Mouse (Mus musculus): ENCODE data around the gene Nomo1. TPM values are rescaled to one million over a fixed set of nuclear protein-coding genes. Genes with fewer than 3 reads are reported as not detected.
A peak's percentile ranks its signal among the peaks of the same experiment; 100 is the strongest.

Gene Nomo1
- polyA plus RNA-seq, 1 experiment from 2014 or later = 43.6 TPM

DNA sequence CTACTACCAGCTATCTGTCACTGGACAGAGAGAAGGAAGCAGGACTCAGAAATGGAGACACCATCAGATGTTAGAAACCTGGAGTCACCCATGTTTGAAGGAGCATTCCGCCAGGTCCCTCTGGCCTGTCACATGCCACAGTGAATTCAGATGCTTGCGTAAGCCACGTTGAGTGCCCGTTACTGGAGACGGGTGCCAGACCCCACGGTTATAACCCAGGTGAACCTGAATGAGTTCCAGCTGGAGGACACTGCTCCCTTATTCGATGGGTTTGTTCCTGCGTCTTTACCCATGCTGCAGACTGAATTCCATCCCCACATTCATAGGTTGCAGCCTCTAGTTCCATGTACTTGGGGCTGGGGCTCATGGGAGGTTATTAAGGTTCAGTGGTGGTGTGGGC, 70.3 kb downstream of the Nomo1 start:
- Histone ChIP-seq H3K9me3 (replicated peaks) (no peaks in the 10 kb centered on the region), H3K4me2 (no peak overlapping the region), H3K27ac (replicated peaks) (0 out of 2 replicates have a peak overlapping the region, but pooled peaks have one; percentile 30), H3K36me3 (no peaks in the 10 kb centered on the region), H3K4me1 (peaks cover 30% of the 10 kb centered on the region), H3K9ac (replicated peaks) (no peak overlapping the region), H3K27me3 (replicated peaks) (0 out of 2 replicates have a peak, but pooled peaks cover 4% of the 10 kb centered on the region), H3K4me3 (replicated peaks) (no peak overlapping the region)
- no peak for ATAC-seq (ENCODE audit: low FRiP score)
- WGBS = 78% methylated on average over 8 of the region's 8 CpGs

GRCm38 (mm10) chr7:46104256-46104915, 70.9 kb downstream of the Nomo1 start:
- Histone ChIP-seq H3K36me3 (no peaks in the 10 kb centered on the region), H3K27ac (replicated peaks) (peak overlapping the region; percentile 30; the same call in 1 of the 2 replicates), H3K9me3 (replicated peaks) (no peaks in the 10 kb centered on the region), H3K4me3 (replicated peaks) (no peak overlapping the region), H3K9ac (replicated peaks) (no peak overlapping the region), H3K4me1 (peaks cover 29% of the 10 kb centered on the region), H3K27me3 (replicated peaks) (0 out of 2 replicates have a peak, but pooled peaks cover 4% of the 10 kb centered on the region), H3K4me2 (peak overlapping the region; percentile 1)
- 59% methylated on average over 27 of the region's 27 CpGs for WGBS
- no peak; the same call in 1 of the 2 replicates for ATAC-seq (ENCODE audit: low FRiP score)

GRCm38 (mm10) chr7:46105484-46105883, 72.0 kb downstream of the Nomo1 start:
- no peaks in the 10 kb centered on the region for H3K9me3 ChIP-seq (replicated peaks)
- no peaks in the 10 kb centered on the region for H3K36me3 ChIP-seq
- no peak overlapping the region for H3K4me2 ChIP-seq
- H3K4me3 ChIP-seq (replicated peaks) = no peak overlapping the region
- no peak overlapping the region for H3K9ac ChIP-seq (replicated peaks)
- WGBS = 88% methylated on average over 7 of the region's 7 CpGs
- no peak overlapping the region for H3K27ac ChIP-seq (replicated peaks)
- H3K27me3 ChIP-seq (replicated peaks) = 0 out of 2 replicates have a peak, but pooled peaks cover 4% of the 10 kb centered on the region
- peaks cover 23% of the 10 kb centered on the region for H3K4me1 ChIP-seq
- no peak for ATAC-seq (ENCODE audit: low FRiP score)

- no peak overlapping the region for H3K4me2 ChIP-seq
- 0 out of 2 replicates have a peak, but pooled peaks cover 4% of the 10 kb centered on the region for H3K27me3 ChIP-seq (replicated peaks)
- H3K27ac ChIP-seq (replicated peaks) = no peak overlapping the region
- H3K4me1 ChIP-seq = peaks cover 21% of the 10 kb centered on the region
- ATAC-seq (ENCODE audit: low FRiP score) = no peak
- no peak overlapping the region for H3K9ac ChIP-seq (replicated peaks)
- H3K36me3 ChIP-seq = no peaks in the 10 kb centered on the region
- H3K9me3 ChIP-seq (replicated peaks) = no peaks in the 10 kb centered on the region
- H3K4me3 ChIP-seq (replicated peaks) = no peak overlapping the region
- 62% methylated on average over 3 of the region's 3 CpGs for WGBS
Measured at GRCm38 (mm10) chr7:46110079-46110478, 76.6 kb downstream of the Nomo1 start.

- Histone ChIP-seq H3K27ac (replicated peaks) (no peak overlapping the region), H3K9me3 (replicated peaks) (no peaks in the 10 kb centered on the region), H3K4me2 (no peak overlapping the region), H3K4me1 (peaks cover 21% of the 10 kb centered on the region), H3K27me3 (replicated peaks) (no peaks in the 10 kb centered on the region), H3K4me3 (replicated peaks) (no peak overlapping the region), H3K36me3 (no peaks in the 10 kb centered on the region), H3K9ac (replicated peaks) (no peak overlapping the region)
- WGBS = 77% methylated on average over 15 of the region's 15 CpGs
- ATAC-seq (ENCODE audit: low FRiP score) = no peak
Measured at GRCm38 (mm10) chr7:46111212-46111817, 77.8 kb downstream of the Nomo1 start.

DNA sequence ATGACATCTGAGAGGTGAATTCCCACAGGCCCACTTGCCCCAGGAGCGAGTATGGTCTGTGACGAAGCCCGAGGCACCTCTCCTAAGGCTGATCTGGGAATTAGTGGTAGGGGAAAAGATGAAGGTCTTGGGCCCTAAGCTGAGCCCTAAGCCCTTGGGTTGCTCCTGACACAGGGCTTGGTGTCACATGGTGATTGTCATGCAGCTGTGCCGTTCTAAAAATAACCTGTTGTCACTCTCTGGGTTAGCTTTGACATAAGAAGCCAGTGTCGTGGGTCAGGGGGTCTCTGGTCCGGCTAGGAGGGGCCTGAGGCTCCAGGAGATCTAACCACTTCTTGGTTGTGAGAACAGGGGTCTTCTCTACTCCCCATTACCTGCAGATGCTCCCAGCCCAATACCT, 78.4 kb downstream of the Nomo1 start:
- no peak overlapping the region for H3K27ac ChIP-seq (replicated peaks)
- H3K4me2 ChIP-seq = no peak overlapping the region
- H3K36me3 ChIP-seq = no peaks in the 10 kb centered on the region
- H3K4me3 ChIP-seq (replicated peaks) = no peak overlapping the region
- no peaks in the 10 kb centered on the region for H3K27me3 ChIP-seq (replicated peaks)
- no peak for ATAC-seq (ENCODE audit: low FRiP score)
- H3K4me1 ChIP-seq = peaks cover 21% of the 10 kb centered on the region
- no peak overlapping the region for H3K9ac ChIP-seq (replicated peaks)
- H3K9me3 ChIP-seq (replicated peaks) = no peaks in the 10 kb centered on the region
- WGBS = 81% methylated on average over 6 of the region's 6 CpGs

- ATAC-seq (ENCODE audit: low FRiP score) = no peak
- Histone ChIP-seq H3K4me2 (no peak overlapping the region), H3K4me1 (peaks cover 21% of the 10 kb centered on the region), H3K27me3 (replicated peaks) (no peaks in the 10 kb centered on the region), H3K36me3 (no peaks in the 10 kb centered on the region), H3K9me3 (replicated peaks) (no peaks in the 10 kb centered on the region), H3K9ac (replicated peaks) (no peak overlapping the region), H3K4me3 (replicated peaks) (no peak overlapping the region), H3K27ac (replicated peaks) (0 out of 2 replicates have a peak overlapping the region, but pooled peaks have one; percentile 24)
- 46% methylated on average over 3 of the region's 3 CpGs for WGBS
Measured at GRCm38 (mm10) chr7:46113435-46113834, 79.9 kb downstream of the Nomo1 start.

- no peak overlapping the region for H3K4me2 ChIP-seq
- 73% methylated on average over 10 of the region's 10 CpGs for WGBS
- H3K27me3 ChIP-seq (replicated peaks) = no peaks in the 10 kb centered on the region
- peaks cover 21% of the 10 kb centered on the region for H3K4me1 ChIP-seq
- no peak overlapping the region for H3K27ac ChIP-seq (replicated peaks)
- no peak overlapping the region for H3K4me3 ChIP-seq (replicated peaks)
- no peak for ATAC-seq (ENCODE audit: low FRiP score)
- H3K9ac ChIP-seq (replicated peaks) = no peak overlapping the region
- H3K9me3 ChIP-seq (replicated peaks) = no peaks in the 10 kb centered on the region
- no peaks in the 10 kb centered on the region for H3K36me3 ChIP-seq
Measured at GRCm38 (mm10) chr7:46116118-46116581, 82.7 kb downstream of the Nomo1 start.

- no peaks in the 10 kb centered on the region for H3K27me3 ChIP-seq (replicated peaks)
- no peak overlapping the region for H3K27ac ChIP-seq (replicated peaks)
- 96% methylated on average over 16 of the region's 16 CpGs for WGBS
- no peak overlapping the region for H3K4me3 ChIP-seq (replicated peaks)
- H3K4me2 ChIP-seq = no peak overlapping the region
- H3K36me3 ChIP-seq = peaks cover 5% of the 10 kb centered on the region; the same call in 1 of the 2 replicates
- no peaks in the 10 kb centered on the region for H3K9me3 ChIP-seq (replicated peaks)
- H3K4me1 ChIP-seq = peaks cover 21% of the 10 kb centered on the region
- no peak for ATAC-seq (ENCODE audit: low FRiP score)
- H3K9ac ChIP-seq (replicated peaks) = no peak overlapping the region
Measured at GRCm38 (mm10) chr7:46117035-46117434, 83.5 kb downstream of the Nomo1 start.

DNA sequence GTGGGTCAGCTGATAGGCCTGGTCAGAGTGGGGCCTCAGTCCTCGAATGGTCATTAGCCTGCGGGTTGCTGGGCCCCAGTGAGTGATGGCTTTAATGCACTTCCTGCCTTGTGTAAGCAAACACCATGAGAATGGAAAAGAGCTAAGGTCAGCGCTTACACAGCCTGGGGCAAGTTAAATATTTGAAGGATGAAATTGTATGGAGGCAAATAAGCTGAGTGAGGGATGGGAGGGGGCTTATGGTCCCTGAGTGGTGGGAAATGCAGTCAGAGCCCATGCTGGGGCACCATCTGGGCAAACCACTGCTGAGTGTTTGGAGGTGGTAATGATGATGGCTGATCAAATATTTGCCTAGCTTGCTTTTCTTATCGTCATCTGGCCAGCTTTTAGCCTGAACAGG, 89.5 kb downstream of the Nomo1 start:
- Histone ChIP-seq H3K4me1 (peaks cover 7% of the 10 kb centered on the region; the same call in 1 of the 2 replicates), H3K27ac (replicated peaks) (no peak overlapping the region), H3K4me3 (replicated peaks) (no peak overlapping the region), H3K36me3 (peaks cover 8% of the 10 kb centered on the region), H3K9ac (replicated peaks) (no peak overlapping the region), H3K4me2 (no peak overlapping the region), H3K9me3 (replicated peaks) (no peaks in the 10 kb centered on the region), H3K27me3 (replicated peaks) (0 out of 2 replicates have a peak, but pooled peaks cover 3% of the 10 kb centered on the region)
- ATAC-seq (ENCODE audit: low FRiP score) = no peak
- WGBS = 47% methylated on average over 4 of the region's 4 CpGs

- H3K9ac ChIP-seq (replicated peaks) = no peak overlapping the region
- H3K36me3 ChIP-seq = peaks cover 8% of the 10 kb centered on the region
- no peaks in the 10 kb centered on the region for H3K9me3 ChIP-seq (replicated peaks)
- H3K4me3 ChIP-seq (replicated peaks) = no peak overlapping the region
- 68% methylated on average over 6 of the region's 6 CpGs for WGBS
- ATAC-seq (ENCODE audit: low FRiP score) = no peak
- 0 out of 2 replicates have a peak, but pooled peaks cover 3% of the 10 kb centered on the region for H3K27me3 ChIP-seq (replicated peaks)
- no peak overlapping the region for H3K4me2 ChIP-seq
- H3K4me1 ChIP-seq = peaks cover 14% of the 10 kb centered on the region; the same call in 1 of the 2 replicates
- H3K27ac ChIP-seq (replicated peaks) = no peak overlapping the region
Measured at GRCm38 (mm10) chr7:46124460-46124859, 91.0 kb downstream of the Nomo1 start.

DNA sequence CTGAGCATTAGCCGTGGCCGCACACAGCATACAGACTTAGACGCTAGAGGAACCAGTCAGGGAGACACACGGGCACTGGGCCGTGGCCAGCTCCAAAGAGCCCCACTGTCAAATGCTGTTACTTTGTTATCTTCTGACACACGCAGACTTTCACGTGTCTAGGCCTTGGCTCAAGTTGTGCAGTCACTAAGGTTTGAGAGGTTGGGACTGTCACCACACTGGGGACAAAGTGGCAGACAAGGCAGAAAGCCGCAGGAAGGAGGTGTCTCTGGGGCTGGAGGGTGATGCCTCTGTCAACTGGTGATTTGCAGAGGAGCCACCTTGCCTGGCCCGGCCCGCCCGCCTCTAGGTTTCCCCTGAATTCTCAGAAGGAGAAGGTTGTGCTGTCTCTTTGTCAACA, 91.8 kb downstream of the Nomo1 start:
- Histone ChIP-seq H3K4me1 (peaks cover 14% of the 10 kb centered on the region; the same call in 1 of the 2 replicates), H3K27ac (replicated peaks) (no peak overlapping the region)
- 91% methylated on average over 11 of the region's 11 CpGs for WGBS

More for the DNA sequence above, 91.8 kb downstream of the Nomo1 start:
- H3K9me3 ChIP-seq (replicated peaks) = no peaks in the 10 kb centered on the region
- no peak for ATAC-seq (ENCODE audit: low FRiP score)
- 0 out of 2 replicates have a peak, but pooled peaks cover 3% of the 10 kb centered on the region for H3K27me3 ChIP-seq (replicated peaks)
- H3K4me2 ChIP-seq = no peak overlapping the region
- H3K36me3 ChIP-seq = peaks cover 8% of the 10 kb centered on the region
- H3K9ac ChIP-seq (replicated peaks) = no peak overlapping the region
- no peak overlapping the region for H3K4me3 ChIP-seq (replicated peaks)

Measured in neural tube, embryonic 15.5 days (tissue).